Mouse (Mus musculus): Measurements from ENCODE around the gene Sema6b.

DNA sequence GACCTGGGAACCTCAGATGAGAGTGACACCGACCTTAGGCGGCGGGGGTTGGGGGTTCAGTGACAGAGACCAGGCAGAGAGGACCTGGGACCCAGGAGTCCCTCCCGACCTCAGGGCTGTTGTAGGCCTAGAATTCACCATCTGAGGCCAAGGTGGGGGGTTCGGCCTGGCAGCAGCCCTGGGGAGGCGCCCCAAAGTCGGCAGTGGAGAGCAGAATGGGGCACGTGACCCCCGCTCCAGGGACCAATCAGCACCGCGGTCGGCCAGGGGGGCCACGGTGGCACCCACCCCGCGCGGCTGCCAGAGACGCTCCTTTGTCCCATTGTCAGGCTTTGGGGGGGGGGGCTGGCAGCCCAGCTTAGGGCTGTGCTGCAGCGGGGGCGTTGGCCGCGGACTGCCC, 788 bp downstream of the Sema6b start:
- TF ChIP-seq CTCF (IDR thresholded peaks at IDR 0.05; ENCODE audit: low read depth) (no peak), EP300 (IDR thresholded peaks at IDR 0.05; ENCODE audit: low read depth) (no peak)
